Mouse (Mus musculus) embryonic facial prominence, embryonic 14.5 days (tissue): ENCODE measurements around the gene C1rl. TPM values are rescaled to one million over a fixed set of nuclear protein-coding genes. Genes with fewer than 3 reads are reported as not detected.
"Not testable (repeated sequence)": the region's sequence is repeated elsewhere in the genome, so short reads cannot be mapped to it uniquely, and the experiment has no call there.

ENCODE experiments used
- ATAC-seq: fragments of 200-750 bp; cut with Nextera tagmentation; 2 replicates; pipeline ENCODE4 v1.8.0; 2017; ENCODE audit warnings: low read depth, moderate number of reproducible peaks, moderate TSS enrichment
- DNase-seq: peaks from one replicate; pipeline ENCODE4 v3.0.0-alpha.2; 2015; ENCODE audit warnings: low spot score
- H3K27ac ChIP-seq: fragments of 300-500 bp; sonication (generic); replicated peaks from 2 replicates; pipeline ENCODE4 v1.5.1; 2014; ENCODE audit warnings: low read depth, mild to moderate bottlenecking, low read length, moderate library complexity
- H3K27me3 ChIP-seq: fragments of 300-500 bp; sonication (generic); replicated peaks from 2 replicates; pipeline ENCODE4 v1.6.1; 2014; ENCODE audit warnings: low read length; ENCODE audit not compliant: control insufficient read depth, insufficient read depth
- H3K36me3 ChIP-seq: fragments of 300-500 bp; sonication (generic); 2 replicates; pipeline ENCODE4 v1.6.1; 2014; ENCODE audit warnings: low read length, mixed read lengths; ENCODE audit not compliant: control insufficient read depth, insufficient read depth
- H3K4me1 ChIP-seq: fragments of 300-500 bp; sonication (generic); 2 replicates; pipeline ENCODE4 v1.6.1; 2014; ENCODE audit warnings: antibody characterized with exemption, low read length; ENCODE audit not compliant: control insufficient read depth, insufficient read depth
- H3K4me2 ChIP-seq: fragments of 300-500 bp; sonication (generic); 2 replicates; pipeline ENCODE4 v1.6.1; 2014; ENCODE audit warnings: low read depth, mild to moderate bottlenecking, low read length, moderate library complexity, mixed read lengths
- H3K4me3 ChIP-seq: fragments of 300-500 bp; sonication (generic); 2 replicates; pipeline ENCODE4 v1.5.1; 2014; ENCODE audit warnings: low read depth, mild to moderate bottlenecking, low read length
- H3K9ac ChIP-seq: fragments of 300-500 bp; sonication (generic); 2 replicates; pipeline ENCODE4 v1.6.1; 2014; ENCODE audit warnings: low read depth, mild to moderate bottlenecking, low read length, moderate library complexity, mixed read lengths
- H3K9me3 ChIP-seq: fragments of 300-500 bp; sonication (generic); 2 replicates; pipeline ENCODE4 v1.6.1; 2016; ENCODE audit warnings: low read length; ENCODE audit not compliant: control insufficient read depth
- WGBS: fragments of 180-500 bp; shearing (Covaris S2); extraction: QIAGEN DNeasy Blood & Tissue Kit; methylation state at CpG from one replicate; pipeline ENCODE4 v1.1.7; 2014; 5-methylcytosine and 5-hydroxymethylcytosine counted together
- polyA plus RNA-seq: library from polyadenylated mRNA; unstranded; fragments of >200 nt; fragmentation: Nextera tagmentation; extraction: Ambion mirVana; gene quantifications from 2 replicates; pipeline ENCODE4 v1.2.1, GENCODE M21; 2014

The C1rl gene
- polyA plus RNA-seq, 1 experiment from 2014 or later = 0.31 TPM

DNA sequence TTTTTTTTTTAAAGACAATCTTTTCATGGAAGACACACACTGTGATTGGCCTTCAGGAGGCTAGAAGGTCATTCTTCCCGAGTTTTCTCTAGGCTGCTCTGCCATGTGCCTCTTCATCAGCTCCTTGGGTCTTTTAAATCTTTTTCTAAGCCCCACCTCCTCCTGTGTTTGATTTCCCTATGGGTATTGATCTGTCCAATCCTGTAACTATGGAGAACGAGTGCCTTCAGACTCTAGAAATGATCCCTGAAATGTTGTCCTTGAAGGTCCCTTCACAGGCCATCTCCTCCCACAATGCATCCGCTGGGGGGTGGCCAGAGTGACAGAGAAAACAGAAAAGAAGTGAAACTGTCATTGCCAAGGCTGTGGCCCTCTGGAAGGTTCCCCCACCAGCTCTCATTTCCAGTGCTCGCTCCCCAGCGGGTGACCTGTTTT lies 15.7 kb upstream of the C1rl start:
- Histone ChIP-seq H3K4me2 (no peak overlapping the region), H3K27ac (no peak overlapping the region), H3K4me3 (no peak overlapping the region), H3K9ac (no peak overlapping the region), H3K4me1 (no peaks in the 10 kb centered on the region), H3K36me3 (no peaks in the 10 kb centered on the region), H3K27me3 (no peaks in the 10 kb centered on the region), H3K9me3 (no peaks in the 10 kb centered on the region)
- DNase-seq (no peak), ATAC-seq (no peak)
- 68% methylated on average over 5 of the region's 5 CpGs for WGBS

DNA sequence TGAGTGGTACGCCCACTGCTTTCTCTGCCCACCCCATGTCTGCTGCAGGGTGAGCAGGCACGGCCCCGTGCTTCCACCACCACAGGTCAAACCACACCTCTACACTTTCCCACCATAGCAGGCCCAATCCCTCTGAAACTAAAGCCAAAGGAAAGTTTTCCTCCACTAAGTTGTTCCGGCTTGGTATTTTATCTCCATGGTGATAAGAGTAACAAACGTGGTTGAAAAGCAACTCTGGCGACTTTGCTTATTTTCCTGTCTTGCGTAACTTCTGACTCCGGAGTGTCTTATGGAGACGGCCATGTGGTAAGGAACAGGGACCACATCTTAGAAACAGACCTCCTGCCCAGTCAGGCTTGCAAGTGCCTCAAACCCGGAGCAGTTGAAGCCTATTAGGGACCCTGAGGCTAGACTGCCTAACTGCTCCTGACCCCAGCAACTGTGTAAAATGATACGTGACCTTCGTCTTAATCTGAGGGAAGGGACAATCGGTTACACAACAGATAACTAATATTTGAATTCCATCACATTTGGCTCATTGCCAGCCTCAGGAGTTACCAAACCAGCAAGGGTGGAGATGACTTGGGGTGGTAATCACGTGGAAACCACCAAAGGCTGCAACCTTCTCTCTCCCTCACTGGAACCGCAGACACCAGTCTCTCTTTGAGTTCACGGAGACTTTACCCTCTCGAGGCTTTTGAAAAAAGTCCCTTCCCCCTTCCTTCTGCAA lies 14.8 kb upstream of the C1rl start:
- no peak overlapping the region for H3K9ac ChIP-seq
- no peaks in the 10 kb centered on the region for H3K4me1 ChIP-seq
- no peaks in the 10 kb centered on the region for H3K9me3 ChIP-seq
- no peak overlapping the region for H3K4me3 ChIP-seq
- H3K27me3 ChIP-seq = no peaks in the 10 kb centered on the region
- no peak overlapping the region for H3K27ac ChIP-seq
- ATAC-seq (peak; percentile 50; the same call in 1 of the 2 replicates), DNase-seq (peak; percentile 54)
- H3K4me2 ChIP-seq = no peak overlapping the region
- H3K36me3 ChIP-seq = no peaks in the 10 kb centered on the region
- WGBS = 48% methylated on average over 17 of the region's 17 CpGs

DNA sequence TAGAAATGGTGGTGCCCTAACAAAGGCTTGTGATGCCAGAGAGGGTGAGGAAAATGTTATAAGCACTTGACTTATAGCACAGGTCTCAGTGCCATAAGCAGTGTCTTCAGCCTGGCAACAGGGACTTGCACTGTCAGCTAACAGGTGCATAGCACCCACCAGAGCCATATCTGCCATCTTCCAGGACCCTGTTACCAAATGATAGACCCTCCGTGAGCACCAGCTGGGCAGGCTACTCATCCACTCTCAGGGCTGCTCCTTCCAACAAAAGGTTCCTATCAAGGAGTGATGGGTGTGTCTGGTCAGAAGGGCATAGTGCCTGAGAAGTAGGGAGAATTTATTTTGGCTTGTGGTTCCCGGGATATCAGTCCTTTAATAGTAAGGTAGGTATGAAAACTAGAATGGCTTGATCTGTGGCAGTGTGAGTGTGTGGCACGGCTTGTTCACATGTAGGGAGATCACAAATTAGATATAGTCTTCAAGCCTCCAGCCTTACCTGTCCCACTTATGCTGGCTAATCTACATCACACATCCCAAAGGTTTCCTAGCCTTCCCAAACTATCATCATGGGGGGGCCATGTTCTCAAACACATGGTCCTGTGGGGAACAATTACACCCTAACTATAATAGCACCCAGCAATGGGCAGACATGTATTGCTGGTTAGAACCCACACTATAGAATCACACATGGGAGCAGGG lies 13.9 kb upstream of the C1rl start:
- Histone ChIP-seq H3K4me3 (no peak overlapping the region), H3K4me1 (no peaks in the 10 kb centered on the region), H3K27me3 (no peaks in the 10 kb centered on the region), H3K9me3 (no peaks in the 10 kb centered on the region), H3K27ac (no peak overlapping the region), H3K36me3 (no peaks in the 10 kb centered on the region), H3K4me2 (no peak overlapping the region), H3K9ac (no peak overlapping the region)
- 88% methylated on average over 3 of the region's 3 CpGs for WGBS
- no peak for DNase-seq
- ATAC-seq = no peak

DNA sequence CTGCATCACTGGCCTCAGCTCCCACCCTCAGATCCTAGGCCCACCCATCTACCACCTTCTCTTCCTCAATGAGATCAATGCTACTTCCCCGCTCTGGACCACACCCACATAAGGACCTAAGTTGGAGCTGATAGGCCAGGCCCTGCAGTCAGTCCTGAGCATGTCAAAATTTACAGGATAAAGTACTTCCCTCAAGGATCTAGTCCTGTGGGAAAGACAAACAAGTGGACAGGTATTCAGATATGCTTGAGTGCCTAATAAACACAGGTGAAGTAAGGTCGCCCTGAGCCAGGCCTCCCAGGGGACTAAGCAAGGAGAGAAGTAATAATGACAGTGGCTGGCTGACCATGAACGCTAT lies 13.4 kb upstream of the C1rl start:
- Histone ChIP-seq H3K36me3 (no peaks in the 10 kb centered on the region), H3K4me2 (no peak overlapping the region), H3K9me3 (no peaks in the 10 kb centered on the region), H3K27ac (no peak overlapping the region), H3K27me3 (no peaks in the 10 kb centered on the region), H3K9ac (no peak overlapping the region), H3K4me1 (no peaks in the 10 kb centered on the region), H3K4me3 (no peak overlapping the region)
- no peak for ATAC-seq
- WGBS = 84% methylated on average over 3 of the region's 3 CpGs
- no peak for DNase-seq

DNA sequence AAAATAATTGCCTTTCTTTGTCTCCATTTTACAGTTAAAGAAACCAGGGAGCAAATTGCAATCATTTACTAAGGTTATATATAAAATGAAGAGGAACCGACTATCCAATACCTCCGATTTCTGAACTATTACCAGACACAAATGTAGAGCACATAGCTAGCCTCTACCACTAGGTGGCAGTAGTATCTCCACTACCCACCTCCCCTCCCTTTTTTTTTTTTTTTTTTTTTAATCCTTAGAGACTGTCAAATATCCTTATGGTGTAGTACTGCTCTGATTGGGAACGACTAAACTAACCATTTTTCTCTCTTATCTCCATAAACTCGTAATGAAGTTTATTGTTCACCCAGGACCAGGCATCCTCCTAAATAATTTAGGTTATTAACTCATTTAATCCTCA lies 12.6 kb upstream of the C1rl start:
- Histone ChIP-seq H3K36me3 (no peaks in the 10 kb centered on the region), H3K9me3 (no peaks in the 10 kb centered on the region), H3K9ac (no peak overlapping the region), H3K4me1 (no peaks in the 10 kb centered on the region), H3K27me3 (no peaks in the 10 kb centered on the region), H3K4me2 (no peak overlapping the region), H3K4me3 (no peak overlapping the region), H3K27ac (no peak overlapping the region)
- WGBS = 56% methylated on average over 4 of the region's 4 CpGs
- ATAC-seq (no peak), DNase-seq (peak; percentile 43)

DNA sequence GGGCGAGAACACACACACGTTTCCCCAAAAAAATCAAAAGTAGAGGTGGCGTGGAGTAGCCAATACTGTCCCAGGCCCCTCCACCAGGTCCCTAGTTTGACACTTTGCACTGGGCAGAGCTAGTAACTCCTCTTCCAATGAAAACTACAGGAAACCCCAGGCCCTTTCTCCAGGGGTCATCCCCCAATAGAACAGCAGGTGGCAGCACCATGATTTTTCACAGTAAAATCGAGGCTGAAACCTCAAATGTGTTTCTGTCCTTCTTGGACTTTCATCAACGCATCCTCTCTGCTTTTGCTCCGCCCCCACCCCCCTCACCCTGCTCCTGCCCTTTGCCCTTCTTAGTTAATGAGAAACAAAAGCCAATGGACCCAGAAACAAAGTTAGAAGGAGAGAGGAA lies 11.3 kb upstream of the C1rl start:
- H3K27ac ChIP-seq = no peak overlapping the region
- DNase-seq = no peak
- WGBS = 22% methylated on average over 6 of the region's 6 CpGs

DNA sequence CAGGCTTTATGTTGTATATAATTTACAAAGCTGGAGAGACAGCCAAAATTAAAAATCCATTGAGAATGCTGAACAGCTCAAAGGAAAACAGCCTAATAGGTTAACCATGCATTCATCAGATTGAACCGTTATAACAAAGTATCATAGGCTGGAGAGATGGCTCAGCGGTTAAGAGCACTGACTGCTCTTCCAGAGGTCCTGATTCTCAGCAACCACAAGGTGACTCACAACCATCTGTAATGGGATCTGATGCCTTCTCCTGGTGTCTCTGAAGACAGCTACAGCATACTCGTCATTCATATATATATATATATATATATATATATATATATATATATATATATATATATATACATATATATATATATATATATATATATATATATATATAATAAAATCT lies 9.1 kb upstream of the C1rl start:
- H3K36me3 ChIP-seq, H3K4me2 ChIP-seq, DNase-seq: not testable (repeated sequence)

More for the DNA sequence above, 11.3 kb upstream of the C1rl start:
- no peaks in the 10 kb centered on the region for H3K4me1 ChIP-seq
- H3K9ac ChIP-seq = no peak overlapping the region
- no peak for ATAC-seq
- no peaks in the 10 kb centered on the region for H3K36me3 ChIP-seq
- H3K4me3 ChIP-seq = no peak overlapping the region
- H3K27me3 ChIP-seq = no peaks in the 10 kb centered on the region
- H3K4me2 ChIP-seq = no peak overlapping the region
- H3K9me3 ChIP-seq = no peaks in the 10 kb centered on the region

DNA sequence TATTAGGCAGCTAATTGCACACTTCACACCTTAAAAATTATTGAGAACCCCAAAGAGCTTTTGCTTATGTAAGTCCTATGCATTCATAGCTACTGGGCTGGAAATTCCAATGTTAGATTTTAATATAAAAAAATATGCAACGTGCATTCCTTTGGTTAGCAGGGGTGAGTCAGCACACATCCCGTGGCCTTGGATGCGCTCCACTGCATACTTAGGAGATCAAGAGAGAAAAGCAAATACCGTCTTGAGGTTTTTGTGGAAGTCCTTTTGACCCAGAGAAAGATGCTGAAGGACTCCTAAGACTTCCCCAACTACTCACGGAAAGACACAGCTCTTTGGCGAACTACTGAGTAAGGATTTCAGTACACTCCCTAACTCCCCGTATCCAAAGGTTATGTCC lies 8.1 kb upstream of the C1rl start:
- Histone ChIP-seq H3K4me3 (no peak overlapping the region), H3K27ac (no peak overlapping the region), H3K4me1 (no peaks in the 10 kb centered on the region), H3K9ac (no peak overlapping the region), H3K27me3 (no peaks in the 10 kb centered on the region), H3K36me3 (no peaks in the 10 kb centered on the region), H3K9me3 (no peaks in the 10 kb centered on the region), H3K4me2 (peak overlapping the region; percentile 46; the same call in 1 of the 2 replicates)
- DNase-seq (peak; percentile 53), ATAC-seq (0 out of 2 replicates have a peak, but pooled peaks have one; percentile 38)
- 71% methylated on average over 7 of the region's 7 CpGs for WGBS

More for the DNA sequence above, 9.1 kb upstream of the C1rl start:
- not testable (repeated sequence) for H3K9me3 ChIP-seq, H3K9ac ChIP-seq, H3K27me3 ChIP-seq, H3K4me3 ChIP-seq, ATAC-seq, H3K27ac ChIP-seq, H3K4me1 ChIP-seq
- WGBS = 75% methylated on average over 3 of the region's 3 CpGs
